Mouse (Mus musculus): ENCODE results near the gene Bcl2l12. TPM values are rescaled to one million over a fixed set of nuclear protein-coding genes. Genes with fewer than 3 reads are reported as not detected.

Bcl2l12 gene
- total RNA-seq, 4 experiments from 2014 or later: 8.2 to 13.0 (median 9.4) TPM

DNA sequence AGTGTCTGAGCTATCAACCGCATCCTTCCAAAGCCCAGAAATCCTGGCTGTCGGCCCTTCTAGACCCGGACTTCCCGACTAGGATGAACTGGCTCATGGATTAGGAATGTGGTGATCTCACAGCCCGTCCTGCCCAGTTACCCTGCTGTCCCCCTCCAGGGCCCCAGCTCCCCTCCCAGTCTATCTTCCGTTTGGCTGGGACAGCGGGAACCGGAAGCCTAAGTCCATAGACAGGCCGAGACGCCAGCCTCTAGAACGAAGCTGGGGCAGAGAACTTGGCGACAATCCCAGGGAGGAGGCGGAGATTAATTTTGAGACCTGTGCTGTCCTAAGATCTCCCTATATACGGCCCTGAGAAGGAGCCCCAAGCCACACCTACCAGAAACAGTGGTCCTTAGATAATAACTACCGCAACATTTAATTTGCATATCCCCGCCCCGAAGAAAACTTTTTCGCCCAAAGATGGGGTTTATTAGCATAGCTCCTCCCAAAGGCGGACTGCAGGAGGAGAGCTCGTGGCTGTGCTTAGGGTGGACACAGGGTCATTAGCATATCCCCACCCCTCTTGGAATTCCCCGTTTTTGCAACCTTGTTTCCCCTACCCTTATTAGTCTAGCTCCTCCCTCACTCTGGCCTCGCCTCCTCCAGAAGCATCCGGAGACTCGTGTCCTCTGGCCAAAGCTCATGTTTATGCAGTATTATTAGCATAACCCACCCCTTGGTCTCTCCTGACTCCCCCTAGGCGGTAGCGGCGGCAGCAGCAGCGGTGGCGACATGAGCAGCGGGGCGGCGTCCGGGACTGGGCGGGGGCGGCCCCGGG is 18.9 kb upstream of the Bcl2l12 start, which contains the start of gene Rras:
Rras (plus strand) TSS at position 720 of the 820 bp plus-strand sequence.
- peak; percentile 90 to 92 for DNase-seq (ENCODE audit: low spot score in 2 of 2)

DNA sequence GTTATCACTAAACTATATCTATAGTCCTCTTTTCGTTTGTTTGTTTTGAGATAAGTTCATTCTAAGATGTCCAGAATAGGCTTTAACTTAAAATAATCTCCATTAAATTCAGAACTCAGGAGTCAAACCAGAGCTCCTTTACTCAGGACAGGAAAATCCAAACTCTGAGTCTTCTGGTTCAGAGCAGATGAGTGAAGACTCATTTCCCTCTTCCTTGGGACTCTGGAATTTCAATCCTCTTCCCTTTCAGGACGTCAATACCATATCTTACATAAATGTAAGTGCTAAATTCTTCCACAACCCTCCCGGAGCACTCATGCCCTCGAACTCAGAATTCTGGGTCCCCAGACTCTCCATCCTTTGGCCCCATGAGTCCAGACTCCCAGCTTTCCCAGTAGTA is 18.2 kb upstream of the Bcl2l12 start:
- DNase-seq (ENCODE audit: low spot score in 2 of 2): no peak

DNA sequence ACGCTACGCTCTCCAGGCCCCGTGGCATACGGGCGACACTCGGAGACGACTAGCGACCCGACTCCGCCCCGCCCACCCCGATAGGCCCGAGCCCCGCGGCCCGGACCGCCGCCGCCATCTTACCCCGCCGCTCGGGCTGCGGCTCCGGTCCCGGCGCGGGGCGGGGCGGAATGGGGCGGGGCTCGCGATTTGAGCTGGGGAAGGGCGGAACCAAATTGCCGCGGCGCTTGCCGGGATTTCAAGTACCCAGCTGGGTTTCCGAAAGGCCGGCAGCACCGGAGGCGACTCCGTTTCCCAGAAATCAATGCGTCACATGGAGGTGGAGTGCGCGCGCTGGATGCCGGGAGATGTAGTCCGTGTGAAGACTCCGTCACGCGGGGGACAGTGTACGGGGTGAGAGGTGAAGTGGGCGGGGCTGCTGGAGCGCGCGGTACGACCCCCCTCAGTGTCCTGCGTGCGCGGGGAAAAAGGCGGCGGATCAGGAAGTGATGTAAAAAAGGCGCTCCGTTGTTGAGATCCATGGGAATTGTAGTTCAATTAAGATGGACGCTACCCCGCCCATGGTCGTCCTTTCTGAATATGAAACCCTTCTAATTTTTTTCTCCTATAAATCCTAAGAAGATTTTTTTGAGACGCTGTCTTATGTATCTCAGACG is 17.6 kb upstream of the Bcl2l12 start, which contains the start of gene Scaf1:
Scaf1 (minus strand) TSS at position 407 of the 656 bp plus-strand sequence.
- DNase-seq (ENCODE audit: low spot score in 2 of 2): peak; percentile 99 to 100

DNA sequence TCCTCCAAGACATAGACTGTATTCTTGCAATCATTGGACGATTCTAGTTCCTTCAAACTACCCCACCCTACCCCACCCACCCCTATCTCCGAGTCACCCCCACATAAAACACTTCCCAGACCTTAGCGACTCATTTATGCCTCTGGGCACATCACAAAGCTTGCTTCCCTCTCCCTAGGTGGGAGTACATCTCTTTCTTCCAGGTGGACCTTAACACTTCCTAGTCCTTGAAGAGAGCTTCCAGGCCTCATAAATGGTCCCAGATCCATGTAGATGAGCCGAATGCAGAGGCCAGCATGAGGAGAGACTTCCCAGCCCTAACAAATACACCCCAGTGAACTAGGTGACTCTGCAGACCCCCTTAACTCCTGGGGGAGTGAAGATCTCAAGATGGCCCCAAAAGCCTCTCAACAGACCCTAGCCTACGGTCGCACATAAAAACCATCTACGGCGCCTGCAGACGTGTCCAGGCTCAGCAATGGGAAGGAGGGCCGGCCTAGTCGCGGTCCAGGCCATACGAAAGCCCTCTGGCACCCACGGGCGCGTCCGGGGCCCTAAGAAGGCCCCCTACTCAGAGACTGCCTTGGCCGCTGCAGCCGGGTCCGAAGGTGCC is 16.9 kb upstream of the Bcl2l12 start:
- DNase-seq (ENCODE audit: low spot score in 2 of 2): no peak

DNA sequence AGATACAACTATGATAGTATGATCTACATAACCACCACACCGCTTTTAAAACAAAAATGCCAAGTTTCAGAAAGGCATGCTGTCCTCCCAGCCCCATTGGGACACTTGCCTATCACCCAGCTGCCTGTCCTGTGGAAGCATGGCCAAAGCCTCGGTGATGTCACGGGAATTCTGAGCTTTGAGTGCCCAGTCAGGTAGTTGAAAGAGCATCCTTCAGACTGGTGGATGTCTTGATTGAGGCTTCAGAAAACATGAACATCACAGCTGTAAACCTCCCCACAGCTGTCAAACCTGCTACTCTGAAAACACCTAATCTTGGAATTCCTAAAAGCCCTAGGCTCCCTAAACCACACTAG is 15.6 kb upstream of the Bcl2l12 start:
- no peak for DNase-seq (ENCODE audit: low spot score in 2 of 2)

DNA sequence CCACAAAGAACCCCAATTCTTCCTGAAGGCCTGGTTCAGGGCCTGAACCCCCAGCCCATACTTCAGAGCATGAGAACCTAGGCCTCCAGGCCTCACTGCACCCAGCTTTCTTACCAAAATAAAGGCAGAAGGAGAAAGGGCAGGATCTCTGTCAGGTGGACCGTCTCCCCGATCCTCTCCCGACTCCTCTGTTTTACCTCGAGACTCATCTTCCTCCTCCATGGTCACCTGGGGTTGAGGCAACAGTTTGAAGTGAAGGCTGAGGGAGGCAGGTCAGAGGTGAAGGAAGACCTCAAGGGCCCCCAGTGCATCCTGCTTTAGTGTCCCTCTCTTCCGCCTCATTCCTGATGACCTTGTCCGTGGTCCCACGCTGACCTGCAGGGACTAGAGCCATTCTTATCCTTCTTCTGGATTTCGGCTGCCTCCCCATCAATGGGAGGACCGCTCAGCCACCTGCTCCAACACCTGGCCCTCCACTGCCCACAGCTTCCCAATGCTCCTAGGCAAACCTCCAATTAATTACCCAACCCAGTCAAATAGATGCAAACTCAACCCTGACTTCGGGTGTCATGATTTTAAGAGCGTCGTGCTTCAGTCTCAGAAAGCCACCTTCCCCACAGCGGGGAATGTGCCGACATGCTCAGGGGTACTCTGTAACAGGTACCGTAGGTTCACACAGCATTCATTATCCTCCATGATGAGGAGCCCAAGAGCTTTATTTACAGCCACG is 15.0 kb upstream of the Bcl2l12 start:
- DNase-seq (ENCODE audit: low spot score in 2 of 2): no peak

DNA sequence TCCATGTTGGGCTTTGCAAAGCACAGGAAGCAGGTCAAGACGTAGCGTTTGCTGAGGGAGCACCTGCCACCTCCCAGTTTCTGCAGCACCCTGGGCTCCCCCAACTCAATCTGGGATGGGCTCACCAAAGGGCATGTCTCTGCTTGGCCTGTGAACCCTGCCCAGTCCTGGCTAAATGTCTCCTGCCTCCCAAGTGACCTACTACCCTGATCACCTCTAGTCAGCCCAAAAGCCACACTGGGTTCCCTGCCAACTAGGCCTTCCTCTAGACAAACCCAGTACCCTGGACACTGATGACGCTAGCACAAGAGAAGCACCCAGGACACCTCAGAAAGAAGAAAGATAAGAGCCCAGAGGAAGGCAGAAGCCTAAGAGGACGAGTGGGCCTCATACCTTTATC is 14.3 kb upstream of the Bcl2l12 start:
- DNase-seq (ENCODE audit: low spot score in 2 of 2): no peak

DNA sequence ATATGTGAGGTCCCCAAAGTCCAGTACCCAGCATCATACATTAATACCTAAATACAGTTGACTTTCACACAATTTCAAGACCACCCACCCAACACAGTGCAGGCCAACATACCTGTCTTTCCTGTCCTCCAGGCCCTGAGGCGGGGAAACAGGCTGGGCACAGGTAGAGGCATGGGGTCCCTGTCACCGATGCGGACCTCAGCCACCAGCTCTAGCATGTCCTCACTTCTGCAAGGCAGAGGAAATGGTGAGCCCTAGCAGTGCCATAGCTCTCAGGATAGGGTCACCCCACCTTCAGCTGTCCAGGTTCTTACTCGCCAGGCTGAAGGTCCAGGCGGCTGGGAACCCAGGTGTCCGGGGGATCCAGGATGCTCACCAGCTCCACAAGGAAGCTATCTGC is 13.5 kb upstream of the Bcl2l12 start:
- DNase-seq (ENCODE audit: low spot score in 2 of 2): no peak

DNA sequence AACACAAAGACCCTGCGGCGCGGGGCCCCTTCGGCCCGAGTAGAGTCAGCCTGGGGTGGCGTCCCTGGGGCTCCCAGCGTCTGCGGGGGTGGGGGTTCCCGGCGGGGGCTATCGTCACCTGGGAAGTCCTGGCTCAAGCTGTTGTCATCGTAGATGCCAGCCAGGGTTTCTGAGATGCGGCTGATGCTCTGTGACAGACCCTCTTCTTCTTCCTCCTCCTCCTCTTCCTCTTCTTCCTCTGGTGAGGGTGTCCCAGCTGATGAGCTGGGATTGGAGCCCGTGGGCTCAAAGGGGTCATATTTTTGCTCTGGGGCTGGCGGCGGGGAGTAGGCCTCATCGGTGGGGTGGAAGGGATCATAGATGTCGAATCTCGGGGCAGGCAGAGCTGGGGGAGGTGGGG is 9.9 kb upstream of the Bcl2l12 start:
- no peak for DNase-seq (ENCODE audit: low spot score in 2 of 2)

DNA sequence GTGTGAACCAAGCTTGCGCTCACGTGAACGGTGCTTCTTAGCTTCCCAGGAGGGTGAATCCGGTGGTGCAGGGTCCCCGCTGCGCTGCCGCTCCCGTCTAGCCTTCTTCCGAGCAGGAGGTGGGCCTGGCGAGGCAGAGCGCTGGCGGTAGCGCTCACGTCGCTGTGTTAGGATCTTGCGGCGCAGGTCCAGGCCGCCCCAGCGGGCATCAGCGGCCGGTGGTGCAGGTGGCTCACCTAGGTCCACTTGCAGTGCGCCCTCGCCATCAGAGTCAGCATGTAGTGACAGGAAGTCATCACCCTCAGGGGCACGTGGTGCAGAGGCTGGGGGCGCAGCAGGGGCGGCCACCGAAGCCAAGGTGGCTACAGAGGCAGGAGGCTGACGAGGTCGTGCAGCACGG is 9.3 kb upstream of the Bcl2l12 start:
- DNase-seq (ENCODE audit: low spot score in 2 of 2): no peak

DNA sequence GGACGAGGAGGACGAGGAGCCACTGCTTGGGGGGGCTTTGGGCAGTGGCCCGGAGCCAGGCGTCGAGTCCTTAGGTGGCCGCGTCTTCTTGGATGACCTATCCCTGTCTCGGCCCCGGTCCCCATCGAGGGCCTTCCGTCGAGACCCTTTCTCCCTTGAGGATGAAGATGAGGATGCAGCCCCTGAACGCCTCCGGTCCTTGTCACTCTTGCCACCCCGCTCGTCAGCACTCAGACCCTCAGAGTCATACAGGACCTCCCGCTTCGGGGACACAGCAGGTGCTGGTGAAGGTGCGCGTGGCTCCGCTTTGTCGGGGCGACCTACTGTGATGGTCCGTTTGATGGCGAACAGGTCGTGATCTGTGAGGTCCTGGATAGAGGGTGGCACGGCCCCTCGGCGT is 8.6 kb upstream of the Bcl2l12 start:
- DNase-seq (ENCODE audit: low spot score in 2 of 2): no peak

DNA sequence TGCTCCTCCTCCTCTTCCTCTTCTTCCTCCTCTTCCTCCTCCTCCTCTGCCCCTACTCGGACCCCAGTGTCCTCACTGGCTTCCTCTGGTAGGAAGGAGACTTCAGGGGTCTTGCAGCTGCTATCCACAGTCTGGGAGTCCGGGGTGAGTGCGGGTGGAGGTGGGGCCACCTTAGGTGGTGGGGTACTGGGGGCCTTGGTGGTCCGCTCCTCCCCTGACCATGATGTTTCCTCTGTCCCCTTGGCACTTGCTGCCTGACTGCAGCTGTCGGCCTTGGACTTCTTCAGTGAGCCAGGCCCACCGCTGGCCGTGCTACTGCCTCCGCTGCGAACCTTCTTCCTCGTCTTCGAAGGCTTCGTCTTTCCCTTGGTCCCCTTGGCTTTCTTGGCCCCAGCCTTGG is 8.0 kb upstream of the Bcl2l12 start:
- no peak for DNase-seq (ENCODE audit: low spot score in 2 of 2)

DNA sequence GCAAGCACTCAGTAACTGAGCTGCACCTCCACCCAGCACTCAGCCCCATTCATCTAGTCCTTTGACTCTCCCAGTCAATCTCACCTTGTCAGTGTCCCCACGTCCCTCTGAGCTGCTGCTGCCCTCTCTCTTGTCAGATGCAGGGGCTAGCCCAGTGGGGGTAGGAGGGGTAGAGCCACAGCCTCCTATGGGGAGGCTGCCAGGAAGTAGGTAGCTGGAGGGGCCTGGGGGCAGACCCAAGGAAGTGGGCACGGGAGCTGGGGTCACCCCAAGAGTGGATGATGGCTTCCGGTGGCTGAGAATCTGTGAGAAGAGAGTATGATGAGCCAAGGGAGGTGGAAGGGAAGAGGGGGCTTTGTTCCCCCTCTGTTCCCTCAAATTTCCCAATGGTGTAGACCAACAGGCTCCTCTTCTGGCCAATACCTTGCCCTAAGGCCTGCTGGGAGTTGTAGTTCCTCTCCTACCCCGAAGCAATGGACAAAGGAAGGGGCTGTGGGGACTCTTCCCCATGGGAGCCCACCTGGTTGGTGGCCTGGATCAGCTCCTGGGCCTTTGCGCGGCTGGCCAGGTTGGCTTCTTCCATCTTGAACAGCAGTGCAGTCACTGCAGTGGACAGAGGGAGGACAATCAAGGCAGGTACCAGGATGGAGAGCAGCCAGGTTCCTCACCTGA is 6.9 kb upstream of the Bcl2l12 start:
- no peak for DNase-seq (ENCODE audit: low spot score in 2 of 2)

DNA sequence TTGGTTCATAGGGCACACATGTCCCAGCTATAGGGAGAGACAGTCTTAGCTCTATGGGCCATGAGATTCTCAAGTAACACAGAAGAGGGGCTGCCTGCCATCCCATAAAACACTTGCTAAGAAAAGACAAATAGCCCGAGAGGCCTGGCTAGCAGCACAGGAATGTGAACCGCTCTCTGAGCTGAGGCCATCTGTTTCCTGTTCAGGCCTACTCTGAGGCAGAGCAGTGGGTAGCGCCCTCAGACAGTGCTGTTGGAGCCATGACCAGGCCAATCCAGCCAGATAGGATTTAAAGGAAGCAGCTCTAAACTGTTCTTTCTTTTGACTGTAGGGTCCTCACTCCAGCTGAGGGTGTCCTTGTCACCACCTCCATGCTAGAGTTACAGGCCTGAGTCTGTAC is 6.0 kb upstream of the Bcl2l12 start:
- DNase-seq (ENCODE audit: low spot score in 2 of 2): no peak

DNA sequence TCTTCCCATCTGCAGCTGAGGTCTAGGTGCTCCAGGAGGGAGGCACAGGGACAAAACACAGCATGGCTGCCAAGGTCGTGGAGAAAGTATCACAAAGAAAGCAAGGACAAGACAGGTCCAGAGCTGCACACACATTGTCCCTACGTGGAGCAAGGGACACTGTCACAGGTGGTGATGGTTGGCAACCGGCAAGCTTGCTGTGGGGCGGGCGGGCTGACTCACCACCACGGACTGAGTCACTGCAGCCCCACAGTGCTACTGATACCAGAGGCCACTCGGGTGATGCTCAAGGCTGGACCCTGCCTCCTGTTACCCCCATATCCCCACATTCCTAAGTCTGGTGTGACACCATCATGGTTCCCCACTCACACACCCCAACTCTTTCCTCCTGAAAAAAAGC is 3.9 kb upstream of the Bcl2l12 start:
- no peak for DNase-seq (ENCODE audit: low spot score in 2 of 2)

DNA sequence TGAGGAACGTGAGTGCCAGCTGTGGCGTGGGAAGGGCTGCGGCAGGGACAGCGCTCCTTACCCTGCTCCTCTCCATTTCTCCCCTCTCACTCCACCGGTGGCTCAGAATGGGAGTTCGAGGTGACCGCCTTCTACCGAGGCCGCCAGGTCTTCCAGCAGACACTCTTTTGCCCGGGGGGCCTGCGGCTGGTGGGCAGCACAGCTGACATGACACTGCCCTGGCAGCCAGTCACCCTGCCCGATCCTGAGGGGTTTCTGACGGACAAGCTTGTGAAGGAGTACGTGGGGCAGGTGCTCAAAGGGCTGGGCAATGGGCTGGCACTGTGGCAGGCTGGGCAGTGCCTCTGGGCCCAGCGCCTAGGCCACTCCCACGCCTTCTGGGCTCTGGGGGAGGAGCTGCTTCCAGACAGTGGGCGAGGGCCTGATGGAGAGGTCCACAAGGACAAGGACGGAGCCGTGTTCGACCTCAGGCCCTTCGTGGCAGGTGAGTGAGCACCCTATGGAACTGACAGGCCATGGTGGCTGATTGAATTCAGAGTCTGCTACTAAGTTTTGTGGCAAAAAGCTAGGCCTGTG is 2.1 kb upstream of the Bcl2l12 start:
- DNase-seq (ENCODE audit: low spot score in 2 of 2): no peak

DNA sequence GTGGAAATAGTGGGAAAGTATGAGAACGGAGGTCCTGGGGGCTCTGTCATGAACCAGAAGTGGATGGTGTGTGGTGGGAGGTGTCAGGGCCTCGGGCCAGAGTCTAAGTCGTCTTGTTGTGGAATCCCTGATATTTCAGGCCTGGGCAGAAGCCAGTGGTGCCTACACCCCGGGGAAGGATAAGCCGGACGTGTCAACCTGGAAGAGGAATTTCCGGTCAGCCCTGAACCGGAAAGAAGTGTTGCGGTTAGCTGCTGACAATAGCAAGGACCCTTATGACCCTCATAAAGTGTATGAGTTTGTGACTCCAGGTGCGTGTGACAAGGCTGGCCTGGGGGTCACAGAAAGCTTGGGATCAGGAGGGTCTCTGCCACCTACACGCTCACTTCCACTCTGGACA is 1.2 kb upstream of the Bcl2l12 start:
- no peak for DNase-seq (ENCODE audit: low spot score in 2 of 2)

DNA sequence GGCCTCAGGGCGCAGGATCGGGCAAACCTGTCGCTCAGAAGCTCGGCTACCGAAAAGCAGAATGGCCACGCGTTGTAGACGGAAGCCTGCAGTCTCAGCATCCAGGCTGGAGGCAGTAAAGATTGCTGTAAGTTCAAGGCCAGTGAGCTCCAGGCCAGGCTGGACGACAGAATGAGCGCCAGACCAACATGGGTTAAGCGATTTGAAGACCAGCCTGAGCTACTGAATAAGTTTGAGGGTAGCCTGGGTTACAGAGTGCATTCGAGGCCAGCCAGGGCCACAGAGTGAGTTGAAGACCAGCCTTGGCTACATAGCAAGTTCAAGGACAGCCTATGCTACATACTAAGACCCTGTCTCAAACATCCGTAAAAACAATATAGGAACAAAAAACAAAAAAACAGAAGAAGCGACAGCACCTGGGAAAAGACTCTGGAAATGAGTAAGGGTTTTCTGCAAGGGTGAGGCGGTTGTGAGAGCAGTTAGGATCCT is 528 bp downstream of the Bcl2l12 start:
- no peak for DNase-seq (ENCODE audit: low spot score in 2 of 2)

DNA sequence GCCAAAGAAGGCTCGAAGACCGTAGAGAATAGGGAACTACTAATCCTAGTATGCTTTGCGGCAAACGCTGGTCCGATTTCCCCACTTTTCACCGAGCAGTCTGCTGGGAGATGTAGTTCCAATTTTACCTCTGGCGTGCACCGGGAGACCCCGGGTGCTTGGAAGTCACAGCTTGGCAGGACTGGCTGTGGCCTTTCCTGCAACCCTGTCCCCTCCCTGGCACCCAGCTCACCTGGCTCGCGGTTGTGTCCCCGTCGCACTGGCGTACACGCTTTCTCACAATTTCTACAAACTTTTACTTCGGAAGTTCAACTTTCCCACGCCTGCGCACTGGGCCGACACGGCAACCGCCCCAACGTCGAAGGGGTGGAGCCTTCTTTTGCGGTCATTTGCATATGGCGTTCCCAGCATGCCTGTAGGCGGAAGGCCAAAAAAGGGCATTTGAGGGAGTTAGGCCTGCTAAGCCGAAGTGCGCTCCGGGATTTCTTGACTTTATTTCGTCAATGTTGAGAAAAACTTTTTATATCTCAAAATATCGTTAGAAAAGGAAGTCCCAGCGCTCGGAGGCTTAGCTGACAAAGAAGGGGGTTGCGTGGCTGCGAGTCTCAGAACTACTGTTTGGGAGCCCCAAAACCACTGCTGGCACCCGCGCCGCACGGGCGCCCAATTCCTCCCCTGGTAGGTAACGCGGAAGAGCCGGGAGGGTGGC is 1.1 kb downstream of the Bcl2l12 start, which contains the start of gene Irf3:
Irf3 (plus strand) TSS at position 418 of the 709 bp plus-strand sequence.
- DNase-seq (ENCODE audit: low spot score in 2 of 2): peak; percentile 93 to 94

DNA sequence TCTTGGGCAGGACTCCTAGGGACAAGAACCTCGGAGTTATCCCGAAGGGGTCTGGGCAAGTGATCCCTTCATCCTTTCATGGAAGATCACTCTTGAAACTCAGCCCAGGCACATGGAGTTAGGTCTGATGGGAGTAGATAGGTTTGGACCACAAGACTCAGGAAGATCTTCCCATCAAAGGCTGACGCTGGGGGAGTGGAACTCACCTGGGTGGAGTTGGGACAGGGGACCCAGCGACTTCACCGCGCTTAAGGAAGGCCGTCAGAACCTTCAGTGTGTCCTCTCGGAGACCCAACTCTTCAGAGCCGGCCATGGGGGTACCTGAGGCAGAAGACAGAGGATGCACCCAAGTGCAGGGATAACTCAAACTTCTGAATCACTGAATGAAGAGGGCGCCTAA is 1.8 kb downstream of the Bcl2l12 start:
- no peak for DNase-seq (ENCODE audit: low spot score in 2 of 2)
